Mouse (Mus musculus): ENCODE data around the gene Strn4. TPM values are rescaled to one million over a fixed set of nuclear protein-coding genes. Genes with fewer than 3 reads are reported as not detected.
A peak's percentile ranks its signal among the peaks of the same experiment; 100 is the strongest.

Strn4 gene
- polyA plus RNA-seq, 1 experiment: 83.0 TPM

- TF ChIP-seq FLI1 (IDR thresholded peaks at IDR 0.05; ENCODE audit: low read length): no peak
- no peak for TF ChIP-seq GATA1 (IDR thresholded peaks at IDR 0.05; ENCODE audit: borderline replicate concordance, low read length)
- peaks cover 64% of the 10 kb centered on the region for H3K36me3 ChIP-seq (replicated peaks; ENCODE audit: low read length)
- peaks cover 93% of the 10 kb centered on the region for H3K4me1 ChIP-seq
These were observed 5.4 kb downstream of the Strn4 start for GRCm38 (mm10) chr7:16821091-16821490.

GRCm38 (mm10) chr7:16821669-16822101 is 6.0 kb downstream of the Strn4 start:
- H3K4me1 ChIP-seq: peaks cover 98% of the 10 kb centered on the region
- H3K9me3 ChIP-seq: no peaks in the 10 kb centered on the region
- peak overlapping the region; percentile 62 for H3K4me3 ChIP-seq (replicated peaks)
- no peaks in the 10 kb centered on the region for H3K27me3 ChIP-seq (replicated peaks)
- H3K36me3 ChIP-seq (replicated peaks; ENCODE audit: low read length): peaks cover 70% of the 10 kb centered on the region
- TF ChIP-seq GATA1 (IDR thresholded peaks at IDR 0.05; ENCODE audit: borderline replicate concordance, low read length) (no peak), FLI1 (IDR thresholded peaks at IDR 0.05; ENCODE audit: low read length) (no peak)

More at GRCm38 (mm10) chr7:16821091-16821490, 5.4 kb downstream of the Strn4 start:
- no peaks in the 10 kb centered on the region for H3K9me3 ChIP-seq
- H3K4me3 ChIP-seq (replicated peaks): peak overlapping the region; percentile 64
- no peaks in the 10 kb centered on the region for H3K27me3 ChIP-seq (replicated peaks)

GRCm38 (mm10) chr7:16823734-16824133 is 8.0 kb downstream of the Strn4 start:
- no peaks in the 10 kb centered on the region for H3K9me3 ChIP-seq
- no peak for TF ChIP-seq GATA1 (IDR thresholded peaks at IDR 0.05; ENCODE audit: borderline replicate concordance, low read length)
- TF ChIP-seq FLI1 (IDR thresholded peaks at IDR 0.05; ENCODE audit: low read length): no peak
- peak overlapping the region; percentile 66 for H3K4me3 ChIP-seq (replicated peaks)
- H3K27me3 ChIP-seq (replicated peaks): no peaks in the 10 kb centered on the region
- H3K36me3 ChIP-seq (replicated peaks; ENCODE audit: low read length): peaks cover 81% of the 10 kb centered on the region
- H3K4me1 ChIP-seq: peaks cover 100% of the 10 kb centered on the region

GRCm38 (mm10) chr7:16825785-16826184 is 10.1 kb downstream of the Strn4 start:
- Histone ChIP-seq H3K36me3 (replicated peaks; ENCODE audit: low read length) (peaks cover 93% of the 10 kb centered on the region), H3K27me3 (replicated peaks) (no peaks in the 10 kb centered on the region)

GRCm38 (mm10) chr7:16826571-16826970 is 10.9 kb downstream of the Strn4 start:
- Histone ChIP-seq H3K36me3 (replicated peaks; ENCODE audit: low read length) (peaks cover 99% of the 10 kb centered on the region), H3K4me1 (peaks cover 89% of the 10 kb centered on the region), H3K27me3 (replicated peaks) (no peaks in the 10 kb centered on the region), H3K9me3 (no peaks in the 10 kb centered on the region), H3K4me3 (replicated peaks) (no peak overlapping the region)
- no peak for TF ChIP-seq GATA1 (IDR thresholded peaks at IDR 0.05; ENCODE audit: borderline replicate concordance, low read length)
- no peak for TF ChIP-seq FLI1 (IDR thresholded peaks at IDR 0.05; ENCODE audit: low read length)

More at GRCm38 (mm10) chr7:16825785-16826184, 10.1 kb downstream of the Strn4 start:
- Histone ChIP-seq H3K4me1 (peaks cover 97% of the 10 kb centered on the region), H3K9me3 (no peaks in the 10 kb centered on the region), H3K4me3 (replicated peaks) (peak overlapping the region; percentile 57)
- TF ChIP-seq GATA1 (IDR thresholded peaks at IDR 0.05; ENCODE audit: borderline replicate concordance, low read length) (no peak), FLI1 (IDR thresholded peaks at IDR 0.05; ENCODE audit: low read length) (no peak)

GRCm38 (mm10) chr7:16827274-16827673 is 11.6 kb downstream of the Strn4 start:
- H3K4me3 ChIP-seq (replicated peaks): peak overlapping the region; percentile 35
- no peak for TF ChIP-seq GATA1 (IDR thresholded peaks at IDR 0.05; ENCODE audit: borderline replicate concordance, low read length)
- no peak for TF ChIP-seq FLI1 (IDR thresholded peaks at IDR 0.05; ENCODE audit: low read length)
- H3K27me3 ChIP-seq (replicated peaks): no peaks in the 10 kb centered on the region
- H3K9me3 ChIP-seq: no peaks in the 10 kb centered on the region
- peaks cover 100% of the 10 kb centered on the region for H3K36me3 ChIP-seq (replicated peaks; ENCODE audit: low read length)
- H3K4me1 ChIP-seq: peaks cover 82% of the 10 kb centered on the region

- no peak for TF ChIP-seq FLI1 (IDR thresholded peaks at IDR 0.05; ENCODE audit: low read length)
- TF ChIP-seq GATA1 (IDR thresholded peaks at IDR 0.05; ENCODE audit: borderline replicate concordance, low read length): no peak
- no peaks in the 10 kb centered on the region for H3K27me3 ChIP-seq (replicated peaks)
- no peak overlapping the region for H3K4me3 ChIP-seq (replicated peaks)
- H3K9me3 ChIP-seq: no peaks in the 10 kb centered on the region
- peaks cover 73% of the 10 kb centered on the region for H3K4me1 ChIP-seq
- peaks cover 98% of the 10 kb centered on the region for H3K36me3 ChIP-seq (replicated peaks; ENCODE audit: low read length)
These were observed 14.8 kb downstream of the Strn4 start for GRCm38 (mm10) chr7:16830449-16830848.

- no peaks in the 10 kb centered on the region for H3K9me3 ChIP-seq
- peaks cover 86% of the 10 kb centered on the region for H3K4me1 ChIP-seq
- TF ChIP-seq GATA1 (IDR thresholded peaks at IDR 0.05; ENCODE audit: borderline replicate concordance, low read length): no peak
- no peak for TF ChIP-seq FLI1 (IDR thresholded peaks at IDR 0.05; ENCODE audit: low read length)
- peak overlapping the region; percentile 80 for H3K4me3 ChIP-seq (replicated peaks)
- H3K36me3 ChIP-seq (replicated peaks; ENCODE audit: low read length): peaks cover 80% of the 10 kb centered on the region
- H3K27me3 ChIP-seq (replicated peaks): no peaks in the 10 kb centered on the region
These were observed 22.5 kb downstream of the Strn4 start for GRCm38 (mm10) chr7:16837916-16838803.

- TF ChIP-seq FLI1 (IDR thresholded peaks at IDR 0.05; ENCODE audit: low read length) (no peak), GATA1 (IDR thresholded peaks at IDR 0.05; ENCODE audit: borderline replicate concordance, low read length) (no peak)
- Histone ChIP-seq H3K36me3 (replicated peaks; ENCODE audit: low read length) (peaks cover 72% of the 10 kb centered on the region), H3K4me3 (replicated peaks) (peak overlapping the region; percentile 68), H3K27me3 (replicated peaks) (no peaks in the 10 kb centered on the region), H3K9me3 (no peaks in the 10 kb centered on the region), H3K4me1 (peaks cover 85% of the 10 kb centered on the region)
These were observed 23.2 kb downstream of the Strn4 start for GRCm38 (mm10) chr7:16838804-16839426.

All from megakaryocyte, embryonic 14.5 days (primary cell).